Mouse (Mus musculus): ENCODE measurements around the gene Krr1.
"Not testable (repeated sequence)": the region's sequence is repeated elsewhere in the genome, so short reads cannot be mapped to it uniquely, and the experiment has no call there.

The Krr1 gene

DNA sequence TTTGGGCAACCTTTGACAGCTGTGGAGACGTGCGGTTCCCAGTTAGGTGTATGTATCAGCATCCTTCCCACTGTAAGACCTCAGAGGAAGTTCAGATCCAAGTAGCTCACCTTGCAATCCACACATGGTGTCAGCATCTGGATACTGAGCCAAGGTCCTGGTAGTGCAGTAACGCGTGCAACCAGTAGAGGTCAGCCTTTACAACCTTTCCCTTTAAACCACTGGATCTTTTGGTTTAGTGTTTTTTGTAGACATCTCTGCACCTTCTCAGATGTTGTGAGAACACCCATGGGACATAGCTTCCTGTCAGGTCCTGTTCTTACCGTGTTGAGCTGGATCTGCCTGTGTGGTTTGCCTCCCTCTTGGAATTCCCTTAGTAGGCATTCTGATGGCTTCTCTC, 5.1 kb downstream of the Krr1 start:
- peak; percentile 49 for DNase-seq (ENCODE audit: low spot score)

DNA sequence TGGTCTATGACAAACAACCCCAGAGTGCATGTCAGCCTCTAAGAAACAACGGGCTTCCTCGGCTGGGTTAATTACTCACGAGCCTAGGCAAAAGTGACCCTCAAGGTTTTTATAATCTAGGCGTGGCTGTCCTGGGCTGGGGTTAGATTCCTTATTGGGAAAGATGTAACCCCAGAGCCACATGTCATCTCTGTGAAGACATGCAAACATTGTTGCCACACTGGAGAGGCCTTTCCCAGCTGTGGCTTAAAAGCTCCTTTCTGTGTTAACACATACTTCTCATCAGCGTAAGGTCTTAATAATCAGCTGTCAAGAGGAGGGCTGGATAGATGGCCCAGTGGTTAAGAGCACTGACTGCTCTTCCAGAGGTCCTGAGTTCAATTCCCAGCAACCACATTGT, 10.6 kb downstream of the Krr1 start:
- DNase-seq (ENCODE audit: low spot score): no peak

DNA sequence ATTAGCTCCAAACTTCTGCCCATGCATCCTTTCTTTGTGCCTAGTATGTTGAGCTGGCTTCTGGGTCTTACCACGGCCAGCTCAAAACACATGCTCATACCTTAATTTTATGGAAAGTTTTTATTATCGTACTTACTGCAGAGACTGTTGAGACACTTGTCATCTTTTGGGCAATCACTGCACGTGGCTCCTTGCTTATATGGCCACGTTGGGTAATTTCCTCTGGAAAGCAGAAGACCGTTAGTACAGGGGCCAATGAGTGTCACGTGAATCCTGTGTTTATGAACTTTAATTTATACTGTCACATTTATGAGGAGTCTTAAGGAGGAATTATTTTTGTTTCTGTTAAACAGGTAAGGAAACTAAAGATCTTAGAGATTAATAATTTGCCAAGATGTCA, 14.0 kb downstream of the Krr1 start:
- DNase-seq (ENCODE audit: low spot score): no peak

DNA sequence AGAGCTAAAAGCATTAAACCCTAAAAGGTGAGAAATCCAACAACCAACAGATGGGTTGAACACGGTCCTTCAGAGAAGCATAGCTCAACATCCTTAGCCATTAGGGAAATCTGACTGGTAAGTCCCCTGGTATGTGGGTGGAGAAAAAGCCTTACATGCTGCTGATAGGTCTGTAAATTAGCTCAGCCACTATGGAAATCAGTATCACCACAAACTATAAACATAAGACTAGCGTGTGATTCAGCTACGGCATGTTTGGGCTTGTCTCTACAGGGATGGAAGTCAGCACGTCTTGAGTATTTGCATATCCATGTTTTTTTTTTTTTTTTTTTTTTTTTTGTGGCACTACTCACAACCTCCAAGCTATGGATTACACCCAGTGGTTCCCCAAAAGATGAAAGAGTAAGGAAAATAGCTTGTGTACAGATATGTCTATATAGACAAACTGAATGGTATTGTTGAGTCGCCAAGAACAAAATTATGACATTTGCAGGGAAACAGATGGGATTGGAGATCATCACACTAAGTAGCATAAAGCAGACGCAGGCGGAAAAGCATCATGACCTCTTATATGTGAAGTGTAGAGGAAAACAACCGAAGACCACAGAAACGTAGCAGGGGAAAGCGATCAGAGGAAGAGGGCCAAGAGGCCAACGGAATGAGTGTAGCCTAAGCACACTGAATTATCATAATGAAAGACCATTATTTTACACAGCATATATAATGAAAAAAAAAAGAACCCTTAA, 23.5 kb downstream of the Krr1 start:
- no peak for DNase-seq (ENCODE audit: low spot score)

DNA sequence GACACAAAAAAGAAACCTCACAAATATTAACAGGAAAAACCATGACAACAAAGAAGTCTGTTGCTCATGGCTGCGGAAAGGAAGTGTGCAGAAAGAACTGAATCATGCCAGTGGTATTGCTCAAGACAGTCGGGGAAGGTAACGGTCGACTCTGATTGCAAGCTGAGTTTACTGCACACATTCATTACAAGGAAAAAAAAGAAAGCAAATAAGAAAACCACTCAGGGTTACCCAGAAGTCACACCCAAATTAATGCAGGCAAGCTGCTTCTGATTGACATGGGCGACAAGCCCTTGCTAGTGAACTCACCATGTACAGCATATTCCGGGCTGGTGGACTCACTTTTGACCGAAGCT, 24.1 kb downstream of the Krr1 start:
- DNase-seq (ENCODE audit: low spot score): no peak

DNA sequence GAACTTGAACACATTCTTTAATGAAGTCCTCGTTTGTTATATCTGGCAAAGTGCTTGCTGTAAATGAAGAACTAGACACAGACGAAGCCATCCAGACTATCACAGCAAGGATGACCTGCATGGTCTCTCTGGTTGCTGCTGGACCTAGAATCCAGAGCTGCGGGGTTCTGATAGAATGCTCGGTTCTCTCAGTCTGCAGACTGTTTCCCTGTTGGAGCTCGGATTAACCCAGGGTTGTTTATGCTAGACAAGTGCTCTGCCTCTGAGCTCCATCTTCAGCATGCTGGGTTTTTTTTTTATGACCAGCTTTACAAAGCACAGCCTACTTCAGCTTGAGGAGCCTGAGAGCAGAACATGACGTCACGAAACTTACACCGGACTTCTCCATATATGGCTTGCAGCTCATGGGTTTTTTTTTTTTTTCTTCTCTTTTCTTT, 24.5 kb downstream of the Krr1 start:
- no peak for DNase-seq (ENCODE audit: low spot score)

DNA sequence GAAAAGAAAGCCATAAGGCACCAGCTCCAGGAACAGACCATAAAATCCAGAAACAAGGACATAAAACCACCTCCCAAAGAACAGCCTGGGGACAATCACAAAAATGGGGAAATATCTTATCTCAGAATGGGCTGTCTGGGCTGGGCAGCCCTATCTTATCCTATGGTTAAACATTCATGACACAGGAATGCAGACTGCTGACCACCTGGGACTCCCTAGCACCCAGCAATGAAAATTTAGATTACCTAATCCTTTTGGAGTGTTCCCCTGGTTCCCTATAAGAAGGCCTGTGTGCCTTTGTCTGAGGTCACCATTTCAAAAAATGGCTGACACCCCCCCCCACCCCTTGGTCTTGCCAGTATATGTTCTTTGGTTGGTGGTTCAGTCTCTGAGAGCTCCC, 25.2 kb downstream of the Krr1 start:
- DNase-seq (ENCODE audit: low spot score): no peak

DNA sequence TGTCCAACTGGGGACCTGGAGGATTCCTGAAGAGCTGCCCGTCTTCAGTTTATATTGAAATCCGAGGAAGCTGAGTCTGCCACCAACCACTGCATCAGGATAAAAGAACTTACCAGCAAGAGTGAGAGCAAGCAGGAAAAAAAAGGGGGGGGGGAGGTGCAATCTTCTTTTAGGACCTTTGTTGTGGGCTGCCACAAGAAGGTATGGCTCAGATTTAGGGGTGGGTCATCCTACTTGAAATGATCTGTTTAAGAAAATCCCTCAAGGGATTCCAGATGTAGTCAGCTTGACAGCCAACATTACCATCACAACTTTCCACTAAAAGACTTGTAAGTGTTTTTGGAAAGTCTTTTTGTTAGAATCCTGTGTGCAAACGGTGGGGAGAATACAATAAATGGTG, 27.3 kb downstream of the Krr1 start:
- DNase-seq (ENCODE audit: low spot score): no peak

DNA sequence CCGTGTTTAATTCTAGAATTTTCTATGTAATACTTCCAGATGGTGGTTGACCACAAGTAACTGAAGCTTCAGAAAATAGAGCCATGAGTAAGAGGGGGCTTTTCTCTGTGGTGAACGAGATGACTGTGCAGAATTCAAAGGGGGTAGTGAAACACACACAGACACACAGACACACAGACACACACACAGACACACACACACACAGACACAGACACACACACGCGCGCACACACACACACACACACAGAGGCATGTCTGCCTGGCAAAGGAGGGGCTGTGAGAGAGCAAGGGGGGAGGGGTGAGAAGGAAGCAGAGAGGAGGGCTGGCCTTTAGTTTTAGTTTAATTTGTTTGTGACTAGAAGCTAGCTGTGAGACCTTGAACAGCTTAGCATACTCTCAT, 28.1 kb downstream of the Krr1 start:
- no peak for DNase-seq (ENCODE audit: low spot score)

DNA sequence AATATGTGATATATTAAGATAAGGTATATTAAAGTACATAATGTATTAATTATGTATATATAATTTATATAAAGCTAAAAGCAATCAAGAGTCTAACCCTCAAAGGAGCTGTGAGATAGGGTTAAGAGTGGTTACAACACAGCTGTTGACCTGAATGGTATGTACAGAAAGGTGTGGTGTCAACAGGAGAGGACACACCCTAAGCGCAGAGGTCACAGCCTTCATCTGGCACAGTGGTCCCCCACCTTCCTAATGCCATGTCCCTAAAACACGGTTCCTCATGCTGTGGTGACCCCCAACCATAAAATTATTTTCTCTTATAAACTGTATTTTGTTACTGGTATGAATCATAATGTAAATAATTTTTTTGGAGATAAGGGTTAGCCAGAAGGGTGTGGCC, 28.9 kb downstream of the Krr1 start:
- DNase-seq (ENCODE audit: low spot score): no peak

DNA sequence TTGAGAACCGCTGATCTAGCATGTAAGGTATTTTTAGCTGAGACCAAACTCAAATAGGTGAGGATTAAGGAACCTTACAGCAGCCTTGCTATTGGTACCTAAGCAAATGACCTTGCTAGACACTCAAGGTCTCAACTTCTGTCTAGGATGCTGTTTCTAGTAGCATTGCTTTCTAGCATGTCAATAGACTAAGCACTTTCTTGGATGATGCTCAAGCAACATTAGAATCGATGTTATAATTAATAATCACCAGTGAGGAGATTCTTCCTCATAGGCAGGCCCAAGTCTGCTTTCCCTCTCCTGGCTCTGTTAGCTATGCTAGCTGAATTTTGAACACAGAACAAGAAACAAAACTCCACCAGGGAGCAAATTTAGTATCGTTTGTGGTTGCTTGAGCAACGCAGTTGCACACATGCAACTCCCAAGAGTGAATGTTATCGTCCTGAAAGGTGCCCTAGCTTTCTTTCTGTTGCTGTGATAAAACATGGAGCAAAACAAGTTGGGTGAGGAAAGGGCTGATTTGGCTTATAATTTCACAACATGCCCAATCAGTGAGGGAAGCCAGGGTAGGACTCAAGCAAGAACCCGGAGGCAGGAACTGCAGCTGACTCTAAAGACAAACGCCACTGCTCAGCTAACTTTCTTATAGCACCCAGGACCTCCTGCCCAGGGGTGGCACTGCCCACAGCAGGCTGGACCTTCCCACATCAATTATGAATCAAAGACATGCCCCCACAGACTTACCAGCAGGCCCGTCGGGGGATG, 29.5 kb downstream of the Krr1 start:
- no peak for DNase-seq (ENCODE audit: low spot score)

DNA sequence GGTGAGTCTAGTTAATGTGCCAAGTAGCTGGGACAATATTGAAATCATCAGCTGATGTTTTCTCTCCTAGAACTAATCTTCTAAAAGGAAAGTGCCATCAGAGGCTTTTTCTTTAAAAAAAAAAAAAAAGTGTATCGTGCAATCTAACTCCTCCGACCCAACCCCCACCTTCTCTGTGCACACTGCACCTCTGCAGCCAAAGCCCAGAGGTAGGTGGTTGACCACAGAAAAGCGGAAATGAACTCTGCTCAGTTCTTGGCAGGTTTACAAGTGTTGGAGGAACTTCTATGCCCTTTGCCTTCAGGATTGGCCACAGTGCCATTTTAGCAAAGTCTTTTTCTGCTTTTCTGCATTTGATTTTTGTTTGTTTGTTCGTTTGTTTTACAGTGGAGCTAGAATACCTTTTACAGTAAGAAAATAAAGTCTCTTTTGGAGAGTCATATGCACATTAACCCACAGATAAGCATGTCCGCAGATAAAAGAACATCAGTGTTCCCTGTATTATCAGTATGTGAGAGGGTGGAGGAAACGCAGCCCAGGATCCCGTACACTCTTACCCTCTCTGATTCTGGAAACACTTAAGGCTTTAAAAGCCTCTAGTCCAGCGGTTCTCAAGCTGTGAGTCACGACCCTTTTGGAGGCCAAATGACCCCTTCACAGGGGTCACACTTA, 30.2 kb downstream of the Krr1 start, which contains the start of gene Glipr1:
Glipr1 (minus strand) TSS at position 88 of the 672 bp plus-strand sequence.
- no peak for DNase-seq (ENCODE audit: low spot score)

DNA sequence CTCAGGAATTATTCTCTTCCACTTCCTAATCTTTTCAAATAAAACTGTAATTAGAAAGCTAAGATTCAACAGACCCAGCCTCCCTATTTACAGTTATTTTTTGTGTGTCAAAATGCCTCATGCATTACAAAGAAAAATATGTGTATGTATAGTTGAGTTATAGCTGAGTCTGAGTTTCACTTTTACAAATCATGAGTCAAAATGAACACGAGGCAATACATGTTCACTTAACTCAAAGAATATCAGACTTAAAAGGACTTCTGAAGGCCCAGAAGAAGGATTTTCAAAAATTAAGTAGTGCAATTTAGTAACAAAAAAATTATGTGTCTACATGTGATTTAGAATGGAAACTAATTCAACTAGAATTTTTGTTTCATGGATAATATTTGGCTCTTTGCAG, 37.0 kb downstream of the Krr1 start:
- DNase-seq (ENCODE audit: low spot score): not testable (repeated sequence)

DNA sequence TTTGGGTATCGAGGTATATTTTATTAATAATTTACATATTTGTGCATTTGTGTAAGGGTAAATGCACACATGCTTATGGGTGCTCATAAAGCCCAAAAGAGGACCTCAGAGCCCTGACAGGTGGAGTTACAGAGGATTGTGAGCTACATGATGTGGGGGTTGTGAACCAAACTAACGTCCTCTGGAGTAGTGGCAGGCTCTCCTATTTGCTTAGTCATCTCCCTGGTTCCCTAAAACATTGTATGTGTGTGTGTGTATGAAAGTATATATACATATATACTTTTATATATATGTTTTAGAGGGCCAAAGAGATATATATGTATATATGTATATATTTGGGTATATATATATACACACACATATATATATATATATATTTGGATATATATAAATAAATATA, 51.1 kb downstream of the Krr1 start:
- DNase-seq (ENCODE audit: low spot score): no peak

DNA sequence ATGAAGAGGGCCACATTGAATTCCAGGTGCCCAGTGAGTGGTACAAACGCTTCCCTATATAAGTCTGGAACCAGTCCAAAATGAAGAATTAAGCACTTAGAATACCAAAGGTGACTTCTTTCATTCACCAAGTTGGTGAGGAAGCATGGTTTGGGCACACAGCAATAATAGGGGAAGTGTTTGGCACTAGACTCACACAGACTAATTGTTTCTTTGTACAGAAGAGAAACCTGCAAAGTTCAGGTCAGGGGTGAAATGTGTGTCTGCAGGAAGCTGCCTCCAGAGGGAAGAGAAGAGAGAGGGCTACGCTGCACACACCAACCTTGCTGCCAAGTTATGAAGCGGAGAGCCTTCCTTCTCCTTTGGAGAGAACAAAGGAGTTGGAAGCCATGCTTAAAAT, 56.2 kb downstream of the Krr1 start:
- DNase-seq (ENCODE audit: low spot score): not testable (repeated sequence)
